Mouse (Mus musculus) small intestine, adult 2 months (tissue): ENCODE data around the gene Prkab2.

ENCODE experiments used
- CTCF ChIP-seq: fragments of 200-500 bp; IDR thresholded peaks from 2 replicates; pipeline ENCODE4 v1.5.1; 2012; ENCODE audit warnings: low read depth, mild to moderate bottlenecking, control low read depth, inconsistent platforms, low read length, moderate library complexity, mixed read lengths; ENCODE audit not compliant: insufficient replicate concordance, insufficient read length; ENCODE audit errors: extremely low read depth
- POLR2A ChIP-seq: fragments of 200-500 bp; IDR thresholded peaks from 2 replicates; pipeline ENCODE4 v1.6.1; 2012; ENCODE audit warnings: low read depth, mild to moderate bottlenecking, control low read depth, inconsistent platforms, low read length, moderate library complexity

DNA sequence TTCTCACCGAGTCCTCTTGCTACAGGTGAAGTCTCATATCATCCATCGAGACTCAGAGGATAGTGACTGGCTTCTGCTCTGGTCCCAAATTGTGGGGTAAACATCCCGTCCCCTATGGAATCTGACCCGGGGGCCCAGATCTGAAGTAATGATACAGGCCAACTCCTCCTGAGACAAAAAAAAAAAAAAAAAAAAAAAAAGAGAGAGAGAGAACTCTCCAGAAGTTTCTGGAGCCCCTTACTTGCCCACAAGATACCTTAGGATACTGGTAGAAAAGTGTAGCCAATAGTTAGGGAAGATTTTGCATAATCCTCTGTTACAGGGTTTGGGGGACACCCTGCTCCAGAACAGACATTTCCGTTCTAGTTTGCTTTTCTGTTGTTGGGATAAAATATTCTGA is 24.6 kb downstream of the Prkab2 start:
- TF ChIP-seq POLR2A = no peak
- TF ChIP-seq CTCF = no peak
